ENCODE assay signal across 8 mouse cellular contexts in genomic region chr2:118372901-118373571, GRCm38 (mm10). TPM values are rescaled to one million over a fixed set of nuclear protein-coding genes. Genes with fewer than 3 reads are reported as not detected.
A peak's percentile ranks its signal among the peaks of the same experiment; 100 is the strongest.
DNase-seq lines count a peak whose midpoint lies in the region; ATAC-seq lines count a peak whose summit lies in the region.

Gene Gpr176 (minus strand): TSS chr2:118373419.

- H3K27me3 ChIP-seq in intestine, embryonic 16.5 days (replicated peaks; ENCODE audit: control insufficient read depth, insufficient read depth, low read length) = peaks cover 14% of the 10 kb centered on the region
- H3K27me3 ChIP-seq in limb, embryonic 12.5 days = peaks cover 34% of the 10 kb centered on the region
- peaks cover 9% of the 10 kb centered on the region for H3K27me3 ChIP-seq in midbrain, embryonic 16.5 days (ENCODE audit: control insufficient read depth, insufficient read depth, low read depth, low read length)
- H3K27me3 ChIP-seq in splenic B cell, adult 2 months (ENCODE audit: control insufficient read depth, insufficient read depth, low read length, poor library complexity, severe bottlenecking) = no peaks in the 10 kb centered on the region

- peak within 1 kb of the TSS; percentile 100 for H3K4me2 ChIP-seq in intestine, embryonic 16.5 days (ENCODE audit: low read depth, low read length)
- H3K4me2 ChIP-seq in limb, embryonic 12.5 days = peak within 1 kb of the TSS; percentile 97
- peak within 1 kb of the TSS; percentile 98 for H3K4me2 ChIP-seq in midbrain, embryonic 16.5 days (ENCODE audit: low read length)

- ATAC-seq in intestine, embryonic 16.5 days = peak; percentile 74
- peak; percentile 78 for ATAC-seq in limb, embryonic 12.5 days (ENCODE audit: insufficient number of reproducible peaks, insufficient read depth, low FRiP score, low TSS enrichment, low read depth)
- ATAC-seq in midbrain, embryonic 16.5 days = peak; percentile 91

- peak within 1 kb of the TSS; percentile 67 for H3K9ac ChIP-seq in intestine, embryonic 16.5 days (ENCODE audit: low read depth, low read length)
- H3K9ac ChIP-seq in limb, embryonic 12.5 days (replicated peaks) = peak within 1 kb of the TSS; percentile 46
- peak within 1 kb of the TSS; percentile 78 for H3K9ac ChIP-seq in midbrain, embryonic 16.5 days (ENCODE audit: low read depth, low read length)

- no peaks in the 10 kb centered on the region for H3K36me3 ChIP-seq in intestine, embryonic 16.5 days (ENCODE audit: control insufficient read depth, insufficient read depth, low read length)
- H3K36me3 ChIP-seq in limb, embryonic 12.5 days = no peaks in the 10 kb centered on the region
- H3K36me3 ChIP-seq in midbrain, embryonic 16.5 days (ENCODE audit: control insufficient read depth, insufficient read depth, low read length) = no peaks in the 10 kb centered on the region
- no peaks in the 10 kb centered on the region for H3K36me3 ChIP-seq in splenic B cell, adult 2 months (ENCODE audit: control insufficient read depth, insufficient read depth, low read length, poor library complexity, severe bottlenecking)

- no peaks in the 10 kb centered on the region for H3K9me3 ChIP-seq in intestine, embryonic 16.5 days (ENCODE audit: control insufficient read depth, low read length)
- H3K9me3 ChIP-seq in limb, embryonic 12.5 days = no peaks in the 10 kb centered on the region
- H3K9me3 ChIP-seq in midbrain, embryonic 16.5 days (replicated peaks; ENCODE audit: control insufficient read depth, low read length, poor library complexity, severe bottlenecking) = no peaks in the 10 kb centered on the region; the same call in 1 of the 2 replicates

- H3K4me3 ChIP-seq in intestine, embryonic 16.5 days (ENCODE audit: low read length) = peak within 1 kb of the TSS; percentile 59
- H3K4me3 ChIP-seq in limb, embryonic 12.5 days (replicated peaks) = peak within 1 kb of the TSS; percentile 53
- peak within 1 kb of the TSS; percentile 62 for H3K4me3 ChIP-seq in midbrain, embryonic 16.5 days (ENCODE audit: low read depth, low read length)

- 1% methylated on average over 55 of the region's 59 CpGs for WGBS in intestine, embryonic 16.5 days
- WGBS in limb, embryonic 12.5 days = under 1% methylated on average over 56 of the region's 59 CpGs
- WGBS in midbrain, embryonic 16.5 days = under 1% methylated on average over 56 of the region's 59 CpGs

- peaks cover 18% of the 10 kb centered on the region for H3K4me1 ChIP-seq in intestine, embryonic 16.5 days (ENCODE audit: control insufficient read depth, insufficient read depth, low read length)
- H3K4me1 ChIP-seq in limb, embryonic 12.5 days (replicated peaks) = peaks cover 16% of the 10 kb centered on the region
- H3K4me1 ChIP-seq in midbrain, embryonic 16.5 days (ENCODE audit: control insufficient read depth, insufficient read depth, low read length) = peaks cover 6% of the 10 kb centered on the region; the same call in 1 of the 2 replicates

- no peak within 1 kb of the TSS for H3K27ac ChIP-seq in intestine, embryonic 16.5 days (ENCODE audit: low read length)
- H3K27ac ChIP-seq in limb, embryonic 12.5 days = no peak within 1 kb of the TSS
- H3K27ac ChIP-seq in midbrain, embryonic 16.5 days (ENCODE audit: low read length) = peak within 1 kb of the TSS; percentile 73

- DNase-seq in heart, adult 11 months = peak; percentile 91
- no peak for DNase-seq in heart, adult 8-10 months (ENCODE audit: low spot score)
- DNase-seq in cerebellum, postnatal 14 days = peak; percentile 61 to 65
- DNase-seq in gastrocnemius, postnatal 10 days = peak; percentile 21
- DNase-seq in splenic B cell, adult 2 months (ENCODE audit: low read depth, low spot score) = peak; percentile 67

RNA-seq across cellular contexts. Expression of gene Gpr176, which starts in this region (rescaled TPM):
- under 1 TPM in 2 of 4 experiments, not detected in 2; 0.08 to 0.11 TPM for total RNA-seq in heart, adult 8-10 months (2022)
- under 1 TPM; 0.31 to 0.38 TPM for total RNA-seq in gastrocnemius, postnatal 10 days (2021)
- 0.35 and 0.42 TPM in 2 replicates for polyA plus RNA-seq in intestine, embryonic 16.5 days (2015; fragmentation: Nextera tagmentation; extraction: Ambion mirVana)
- polyA plus RNA-seq in limb, embryonic 12.5 days (2016; fragmentation: Nextera tagmentation; extraction: Ambion mirVana) = 0.10 and 0.16 TPM in 2 replicates
- polyA plus RNA-seq in midbrain, embryonic 16.5 days (2015; fragmentation: Nextera tagmentation; extraction: Ambion mirVana) = 6.3 and 7.7 TPM in 2 replicates

Comparison
In these comparisons a context has a peak if more than half of its experiments do, and no peak if none do; other contexts are left out.
1. Peak in DNase-seq in gastrocnemius, postnatal 10 days; RNA of the gene not detected or under 1 TPM.
2. Peak in ATAC-seq, H3K4me3 ChIP-seq, H3K9ac ChIP-seq and H3K4me2 ChIP-seq in intestine, embryonic 16.5 days; RNA of the gene not detected or under 1 TPM.
3. Peak in ATAC-seq, H3K4me3 ChIP-seq, H3K9ac ChIP-seq and H3K4me2 ChIP-seq in limb, embryonic 12.5 days; RNA of the gene not detected or under 1 TPM.